Mouse (Mus musculus) lung, postnatal 14 days (tissue): ENCODE data around the gene Prr5.
"Not testable (repeated sequence)": the region's sequence is repeated elsewhere in the genome, so short reads cannot be mapped to it uniquely, and the experiment has no call there.

ENCODE experiments used
- DNase-seq: peaks from one replicate; pipeline ENCODE4 v3.0.0; 2021

Gene Prr5

GRCm38 (mm10) chr15:84714730-84715129, 45.3 kb downstream of the Prr5 start:
- peak; percentile 87 for DNase-seq

- DNase-seq, result no peak
Measured at GRCm38 (mm10) chr15:84715132-84715531, 45.7 kb downstream of the Prr5 start.

- DNase-seq, result not testable (repeated sequence)
Measured at GRCm38 (mm10) chr15:84717570-84718270, 48.3 kb downstream of the Prr5 start.

- no peak for DNase-seq
Measured at GRCm38 (mm10) chr15:84718785-84719184, 49.4 kb downstream of the Prr5 start.

- DNase-seq, result peak; percentile 72
Measured at GRCm38 (mm10) chr15:84719791-84720190, 50.4 kb downstream of the Prr5 start, which contains the start of gene Arhgap8. TSS of gene Arhgap8 (plus strand) at chr15:84720052.

GRCm38 (mm10) chr15:84720291-84721204, 51.1 kb downstream of the Prr5 start:
- DNase-seq, result peak; percentile 56

GRCm38 (mm10) chr15:84723656-84724055, 54.2 kb downstream of the Prr5 start:
- not testable (repeated sequence) for DNase-seq

GRCm38 (mm10) chr15:84724199-84724598, 54.8 kb downstream of the Prr5 start:
- peak; percentile 66 for DNase-seq

- no peak for DNase-seq
Measured at GRCm38 (mm10) chr15:84729685-84730084, 60.3 kb downstream of the Prr5 start.

- no peak for DNase-seq
Measured at GRCm38 (mm10) chr15:84730893-84731292, 61.5 kb downstream of the Prr5 start.

- DNase-seq, result no peak
Measured at GRCm38 (mm10) chr15:84731676-84732424, 62.4 kb downstream of the Prr5 start.

GRCm38 (mm10) chr15:84732425-84732749, 63.0 kb downstream of the Prr5 start:
- no peak for DNase-seq

- no peak for DNase-seq
Measured at GRCm38 (mm10) chr15:84736346-84736993, 67.0 kb downstream of the Prr5 start.

GRCm38 (mm10) chr15:84736994-84737346, 67.5 kb downstream of the Prr5 start:
- DNase-seq, result no peak

GRCm38 (mm10) chr15:84738246-84738645, 68.8 kb downstream of the Prr5 start:
- no peak for DNase-seq

- no peak for DNase-seq
Measured at GRCm38 (mm10) chr15:84741573-84741972, 72.2 kb downstream of the Prr5 start.

GRCm38 (mm10) chr15:84743347-84743746, 73.9 kb downstream of the Prr5 start:
- no peak for DNase-seq

GRCm38 (mm10) chr15:84744308-84744707, 74.9 kb downstream of the Prr5 start:
- DNase-seq, result no peak

- no peak for DNase-seq
Measured at GRCm38 (mm10) chr15:84745831-84746230, 76.4 kb downstream of the Prr5 start.
